Mouse (Mus musculus): ENCODE data around the gene Cyp3a57. TPM values are rescaled to one million over a fixed set of nuclear protein-coding genes. Genes with fewer than 3 reads are reported as not detected.

Cyp3a57 gene
- total RNA-seq (2023): not detected

GRCm38 (mm10) chr5:145344941-145345340, at the start of gene Cyp3a57:
Gene Cyp3a57, plus strand, starts transcription at chr5:145345279.

Other genes starting within 250 kb of the Cyp3a57 start
- 1,000 to 10,000 TPM in 1 of 2 experiments, 100 to 1,000 TPM in 1; 966 to 1,061 TPM for gene Arpc1b, start 231.1 kb upstream of the Cyp3a57 start, total RNA-seq (2023)
- gene Pdap1, start 205.0 kb upstream of the Cyp3a57 start, total RNA-seq (2023): 10 to 100 TPM; 34.0 to 39.6 TPM
- gene Bud31, start 204.9 kb upstream of the Cyp3a57 start, total RNA-seq (2023): 100 to 1,000 TPM; 123 to 126 TPM
- gene Ptcd1, start 178.2 kb upstream of the Cyp3a57 start, total RNA-seq (2023): 10 to 100 TPM; 13.8 to 15.7 TPM
- gene Cpsf4, start 178.1 kb upstream of the Cyp3a57 start, total RNA-seq (2023): 10 to 100 TPM; 29.3 to 29.5 TPM
- 100 to 1,000 TPM; 112 TPM for gene Atp5j2, start 153.2 kb upstream of the Cyp3a57 start, total RNA-seq (2023)
- gene Zkscan14, start 143.4 kb upstream of the Cyp3a57 start, total RNA-seq (2023): 10 to 100 TPM; 12.5 to 14.7 TPM
- 1 to 10 TPM; 4.0 to 4.1 TPM for gene Zkscan5, start 140.7 kb upstream of the Cyp3a57 start, total RNA-seq (2023)
- gene Zfp655, start 113.6 kb upstream of the Cyp3a57 start, total RNA-seq (2023): 10 to 100 TPM; 46.1 to 56.4 TPM
- 1 to 10 TPM; 7.8 to 8.1 TPM for gene Zscan25, start 64.8 kb upstream of the Cyp3a57 start, total RNA-seq (2023)
- gene Cyp3a16, start 124.4 kb downstream of the Cyp3a57 start, total RNA-seq (2023): not detected
- not detected for gene Cyp3a41b, start 239.5 kb downstream of the Cyp3a57 start, total RNA-seq (2023)

All from neutrophil, adult 83 days (primary cell).